Mouse (Mus musculus): Measurements from ENCODE around the gene Agpat4. TPM values are rescaled to one million over a fixed set of nuclear protein-coding genes. Genes with fewer than 3 reads are reported as not detected.

The Agpat4 gene
- polyA plus RNA-seq, 2 experiments: 22.1 to 23.7 TPM

DNA sequence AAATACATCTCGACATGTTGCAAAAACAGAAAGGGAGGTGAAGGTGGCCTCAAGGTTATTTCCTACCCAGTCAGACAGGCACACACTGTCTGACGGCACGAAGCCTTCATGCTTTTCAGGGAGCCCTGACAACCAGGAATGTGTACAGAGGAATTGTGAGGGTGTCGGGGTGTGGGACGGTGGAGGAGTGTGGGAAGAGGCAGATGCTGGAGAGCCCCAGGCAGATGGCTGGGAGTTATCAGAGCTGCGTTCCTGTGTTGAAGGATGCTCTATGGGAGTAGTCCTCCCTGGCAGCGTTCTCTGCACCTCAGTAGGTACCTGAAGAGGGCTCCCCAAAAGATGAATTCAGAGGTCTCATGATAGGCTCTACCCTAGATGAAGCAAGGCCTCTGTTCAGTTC, 45.4 kb downstream of the Agpat4 start:
- ATAC-seq (ENCODE audit: low FRiP score, low read depth): no peak
- Histone ChIP-seq H3K4me1 (ENCODE audit: control insufficient read depth, insufficient read depth, low read length) (peaks cover 25% of the 10 kb centered on the region), H3K9me3 (ENCODE audit: control insufficient read depth, low read length) (no peaks in the 10 kb centered on the region), H3K4me2 (replicated peaks; ENCODE audit: low read depth, low read length, severe bottlenecking) (no peak overlapping the region), H3K27ac (replicated peaks; ENCODE audit: low read depth, low read length) (no peak overlapping the region), H3K27me3 (ENCODE audit: control insufficient read depth, insufficient read depth, low read length) (no peaks in the 10 kb centered on the region), H3K4me3 (replicated peaks; ENCODE audit: low read length) (no peak overlapping the region), H3K36me3 (ENCODE audit: control insufficient read depth, insufficient read depth, low read length) (peaks cover 6% of the 10 kb centered on the region), H3K9ac (ENCODE audit: low read depth, low read length, severe bottlenecking) (no peak overlapping the region)
- no peak for TF ChIP-seq POLR2A (IDR thresholded peaks at IDR 0.05; ENCODE audit: borderline replicate concordance, extremely low read depth, insufficient read depth, insufficient read length)
- WGBS: 82% methylated on average over 7 of the region's 7 CpGs
- no peak for DNase-seq (ENCODE audit: low spot score)

DNA sequence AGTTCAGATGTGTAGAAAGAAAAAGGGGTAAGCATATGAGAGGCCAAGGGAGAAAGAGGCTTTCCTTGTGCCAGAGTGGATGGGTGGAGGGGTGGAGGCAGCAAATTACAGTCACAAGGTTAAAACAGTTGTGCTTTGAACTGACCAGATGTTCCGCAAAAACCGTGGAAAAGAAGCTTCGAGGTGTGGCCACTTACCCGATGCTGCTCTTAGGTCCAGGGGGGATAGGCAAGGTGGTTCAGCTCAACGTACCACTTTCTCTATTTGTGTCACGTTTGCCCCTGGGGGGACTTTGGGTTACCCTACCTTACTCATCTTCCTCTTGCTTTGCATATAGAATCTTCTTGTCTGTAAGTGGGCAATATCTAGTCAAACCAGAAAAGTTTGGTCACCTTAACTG, 46.0 kb downstream of the Agpat4 start:
- DNase-seq (ENCODE audit: low spot score) (no peak), ATAC-seq (ENCODE audit: low FRiP score, low read depth) (no peak)
- Histone ChIP-seq H3K9ac (ENCODE audit: low read depth, low read length, severe bottlenecking) (no peak overlapping the region), H3K27me3 (ENCODE audit: control insufficient read depth, insufficient read depth, low read length) (no peaks in the 10 kb centered on the region), H3K27ac (replicated peaks; ENCODE audit: low read depth, low read length) (no peak overlapping the region), H3K9me3 (ENCODE audit: control insufficient read depth, low read length) (no peaks in the 10 kb centered on the region), H3K4me2 (replicated peaks; ENCODE audit: low read depth, low read length, severe bottlenecking) (no peak overlapping the region), H3K4me1 (ENCODE audit: control insufficient read depth, insufficient read depth, low read length) (peaks cover 31% of the 10 kb centered on the region), H3K4me3 (replicated peaks; ENCODE audit: low read length) (no peak overlapping the region), H3K36me3 (ENCODE audit: control insufficient read depth, insufficient read depth, low read length) (peaks cover 3% of the 10 kb centered on the region; the same call in 1 of the 2 replicates)
- no peak for TF ChIP-seq POLR2A (IDR thresholded peaks at IDR 0.05; ENCODE audit: borderline replicate concordance, extremely low read depth, insufficient read depth, insufficient read length)
- WGBS: 75% methylated on average over 6 of the region's 6 CpGs

DNA sequence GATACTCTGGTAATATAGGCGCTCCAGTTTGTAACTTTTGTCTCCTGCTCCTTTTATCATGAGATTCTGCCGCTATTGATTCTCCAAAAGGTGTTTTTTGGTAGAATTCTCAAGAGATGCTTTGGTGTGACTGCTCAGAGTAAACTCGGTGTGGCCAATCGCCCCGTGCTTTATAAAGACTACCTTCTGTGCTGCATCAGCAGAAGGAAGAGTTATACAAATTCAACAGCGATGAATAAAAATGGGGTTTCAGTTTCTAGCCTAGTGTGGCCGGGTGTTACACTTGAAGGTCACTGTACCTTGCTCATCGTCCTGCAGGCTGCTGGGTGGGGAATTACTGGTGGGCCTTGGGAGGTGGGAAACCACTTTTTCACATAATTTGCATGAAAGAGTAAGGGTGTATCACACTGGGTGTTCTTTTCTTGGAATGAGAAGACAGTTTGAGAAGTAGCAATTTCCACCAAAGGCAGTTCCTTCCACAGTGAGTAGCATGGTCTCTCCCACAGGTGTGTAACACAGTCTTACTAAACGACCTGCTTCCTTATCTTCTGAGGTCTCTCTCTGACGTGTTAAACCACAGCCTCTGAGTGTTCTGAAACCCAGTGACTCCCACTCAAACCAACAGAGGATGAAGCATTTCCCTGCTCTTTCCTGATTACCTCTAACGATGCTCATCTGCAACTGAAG, 46.6 kb downstream of the Agpat4 start:
- ATAC-seq (ENCODE audit: low FRiP score, low read depth) (no peak), DNase-seq (ENCODE audit: low spot score) (no peak)
- no peaks in the 10 kb centered on the region for H3K27me3 ChIP-seq (ENCODE audit: control insufficient read depth, insufficient read depth, low read length)
- no peak overlapping the region for H3K9ac ChIP-seq (ENCODE audit: low read depth, low read length, severe bottlenecking)
- H3K36me3 ChIP-seq (ENCODE audit: control insufficient read depth, insufficient read depth, low read length): peaks cover 3% of the 10 kb centered on the region; the same call in 1 of the 2 replicates
- no peak overlapping the region for H3K4me2 ChIP-seq (replicated peaks; ENCODE audit: low read depth, low read length, severe bottlenecking)
- no peak overlapping the region for H3K4me3 ChIP-seq (replicated peaks; ENCODE audit: low read length)
- no peak overlapping the region for H3K27ac ChIP-seq (replicated peaks; ENCODE audit: low read depth, low read length)
- TF ChIP-seq POLR2A (IDR thresholded peaks at IDR 0.05; ENCODE audit: borderline replicate concordance, extremely low read depth, insufficient read depth, insufficient read length): no peak
- peaks cover 32% of the 10 kb centered on the region for H3K4me1 ChIP-seq (ENCODE audit: control insufficient read depth, insufficient read depth, low read length)
- WGBS: 88% methylated on average over 11 of the region's 11 CpGs
- H3K9me3 ChIP-seq (ENCODE audit: control insufficient read depth, low read length): no peaks in the 10 kb centered on the region

DNA sequence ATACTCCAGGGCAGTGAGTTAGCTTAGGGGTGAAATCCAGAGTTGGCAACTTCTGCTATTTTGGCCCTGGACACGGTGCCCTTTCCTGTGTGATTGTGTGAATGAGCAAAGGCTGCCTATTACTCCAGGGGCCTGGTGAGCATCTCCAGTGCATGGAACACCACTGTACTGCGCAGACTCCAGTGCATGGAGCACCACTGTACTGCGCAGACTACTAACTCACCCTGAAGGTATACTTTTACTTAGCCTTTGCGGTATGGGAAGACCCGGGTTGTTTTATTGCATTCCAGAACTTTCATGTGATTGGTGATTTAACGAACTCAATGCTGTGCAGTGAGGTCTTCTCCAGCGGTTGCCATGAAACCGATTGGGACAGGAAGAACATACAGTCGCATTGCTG, 47.2 kb downstream of the Agpat4 start:
- TF ChIP-seq POLR2A (IDR thresholded peaks at IDR 0.05; ENCODE audit: borderline replicate concordance, extremely low read depth, insufficient read depth, insufficient read length): no peak
- Histone ChIP-seq H3K9ac (ENCODE audit: low read depth, low read length, severe bottlenecking) (no peak overlapping the region), H3K4me1 (ENCODE audit: control insufficient read depth, insufficient read depth, low read length) (peaks cover 32% of the 10 kb centered on the region), H3K4me2 (replicated peaks; ENCODE audit: low read depth, low read length, severe bottlenecking) (no peak overlapping the region), H3K27ac (replicated peaks; ENCODE audit: low read depth, low read length) (no peak overlapping the region), H3K4me3 (replicated peaks; ENCODE audit: low read length) (no peak overlapping the region), H3K27me3 (ENCODE audit: control insufficient read depth, insufficient read depth, low read length) (no peaks in the 10 kb centered on the region), H3K36me3 (ENCODE audit: control insufficient read depth, insufficient read depth, low read length) (peaks cover 3% of the 10 kb centered on the region; the same call in 1 of the 2 replicates), H3K9me3 (ENCODE audit: control insufficient read depth, low read length) (no peaks in the 10 kb centered on the region)
- 88% methylated on average over 9 of the region's 9 CpGs for WGBS
- ATAC-seq (ENCODE audit: low FRiP score, low read depth) (no peak), DNase-seq (ENCODE audit: low spot score) (no peak)

DNA sequence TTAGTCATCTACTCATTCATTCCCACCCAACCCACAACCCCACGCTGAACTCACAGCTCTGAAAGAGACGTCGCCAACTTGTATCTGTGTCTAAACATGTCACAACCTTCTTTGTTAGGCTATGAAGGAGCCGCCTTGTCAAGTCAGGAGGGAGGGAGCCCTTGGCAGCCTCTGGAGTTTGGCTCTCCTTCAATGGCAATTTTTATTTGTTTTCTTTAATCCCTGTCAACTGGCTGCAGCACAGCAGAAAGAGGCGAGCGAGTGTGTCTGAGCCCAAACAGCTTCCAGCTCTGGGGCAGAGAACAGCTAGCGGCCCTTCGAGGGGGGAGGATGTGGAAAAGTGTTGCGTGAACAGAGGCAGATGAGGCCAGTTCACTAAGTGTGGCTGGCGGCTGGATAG, 50.0 kb downstream of the Agpat4 start:
- Histone ChIP-seq H3K27me3 (ENCODE audit: control insufficient read depth, insufficient read depth, low read length) (no peaks in the 10 kb centered on the region), H3K9ac (ENCODE audit: low read depth, low read length, severe bottlenecking) (no peak overlapping the region), H3K4me3 (replicated peaks; ENCODE audit: low read length) (no peak overlapping the region), H3K9me3 (ENCODE audit: control insufficient read depth, low read length) (no peaks in the 10 kb centered on the region), H3K4me1 (ENCODE audit: control insufficient read depth, insufficient read depth, low read length) (peaks cover 22% of the 10 kb centered on the region), H3K4me2 (replicated peaks; ENCODE audit: low read depth, low read length, severe bottlenecking) (no peak overlapping the region), H3K36me3 (ENCODE audit: control insufficient read depth, insufficient read depth, low read length) (peaks cover 3% of the 10 kb centered on the region; the same call in 1 of the 2 replicates), H3K27ac (replicated peaks; ENCODE audit: low read depth, low read length) (no peak overlapping the region)
- DNase-seq (ENCODE audit: low spot score) (peak; percentile 76), ATAC-seq (ENCODE audit: low FRiP score, low read depth) (peak; percentile 28; the same call in 1 of the 2 replicates)
- WGBS: 20% methylated on average over 10 of the region's 10 CpGs
- TF ChIP-seq POLR2A (IDR thresholded peaks at IDR 0.05; ENCODE audit: borderline replicate concordance, extremely low read depth, insufficient read depth, insufficient read length): no peak

All from limb, embryonic 14.5 days (tissue).